Mouse (Mus musculus) ES-E14 (cell line): Measurements from ENCODE around the gene Ankrd11. TPM values are rescaled to one million over a fixed set of nuclear protein-coding genes. Genes with fewer than 3 reads are reported as not detected.

Experiments
- DNase-seq: peaks from one replicate; pipeline ENCODE4 v3.0.0-alpha.2; 2013; ENCODE audit warnings: low read depth, low spot score
- H3K27ac ChIP-seq: 2 replicates; pipeline ENCODE4 v1.5.1; 2012; ENCODE audit warnings: low read depth, mild to moderate bottlenecking, low read length, moderate library complexity, mixed read lengths; ENCODE audit not compliant: poor library complexity, insufficient read depth, severe bottlenecking
- H3K36me3 ChIP-seq: 2 replicates; pipeline ENCODE4 v1.6.1; 2012; ENCODE audit warnings: mild to moderate bottlenecking, low read length, moderate library complexity, mixed read lengths; ENCODE audit not compliant: control insufficient read depth, poor library complexity, insufficient read depth, severe bottlenecking
- H3K4me1 ChIP-seq, 2 experiments: fragments of 150-350 bp in 1 of 2; sonication (generic) in 1 of 2; 2 replicates each; pipeline ENCODE4 v1.6.1; 2012; ENCODE audit warnings: low read length in 2 of 2, mild to moderate bottlenecking in 1 of 2, mixed read lengths in 1 of 2; ENCODE audit not compliant: control insufficient read depth in 2 of 2, insufficient read depth in 2 of 2, poor library complexity in 1 of 2
- H3K4me3 ChIP-seq, 2 experiments: fragments of 150-350 bp in 1 of 2; sonication (generic) in 1 of 2; 2 replicates each; pipeline ENCODE4 v1.5.1; 2012; ENCODE audit warnings: low read length in 2 of 2, low read depth in 1 of 2, mild to moderate bottlenecking in 1 of 2, mixed read lengths in 1 of 2; ENCODE audit not compliant: insufficient read depth in 1 of 2, poor library complexity in 1 of 2, severe bottlenecking in 1 of 2
- H3K9ac ChIP-seq: 2 replicates; pipeline ENCODE4 v1.6.1; 2012; ENCODE audit warnings: low read depth, mild to moderate bottlenecking, low read length, mixed read lengths; ENCODE audit not compliant: poor library complexity, insufficient read depth, severe bottlenecking
- H3K9me3 ChIP-seq: fragments of 150-350 bp; sonication (generic); 2 replicates; pipeline ENCODE4 v1.6.1; 2012; ENCODE audit warnings: low read depth, mild to moderate bottlenecking, low read length; ENCODE audit not compliant: control insufficient read depth, insufficient read depth
- CHD2 ChIP-seq: IDR thresholded peaks from 2 replicates; pipeline ENCODE4 v1.6.1; 2014; ENCODE audit warnings: mild to moderate bottlenecking, low read depth, low read length, inconsistent platforms
- HCFC1 ChIP-seq: IDR thresholded peaks from 2 replicates; pipeline ENCODE4 v1.6.1; 2012; ENCODE audit warnings: low read length, inconsistent platforms, borderline replicate concordance; ENCODE audit not compliant: insufficient read depth
- MAFK ChIP-seq: IDR thresholded peaks from 2 replicates; pipeline ENCODE4 v1.6.1; 2014; ENCODE audit warnings: mild to moderate bottlenecking, low read depth, low read length, inconsistent platforms; ENCODE audit not compliant: insufficient read depth
- ZC3H11A ChIP-seq: IDR thresholded peaks from 2 replicates; pipeline ENCODE4 v1.6.1; 2012; ENCODE audit warnings: low read depth, mild to moderate bottlenecking, inconsistent platforms, low read length, borderline replicate concordance
- ZNF384 ChIP-seq: IDR thresholded peaks from 2 replicates; pipeline ENCODE4 v1.6.1; 2012; ENCODE audit warnings: low read depth, low read length, inconsistent platforms
- in situ Hi-C, 2 experiments: fragments of 600-800 bp; cut with MboI; formaldehyde crosslinking; loops; one replicate each; pipeline ENCODE4 v1.15.1; 2025; ENCODE audit warnings: low sequenced_read_pairs in 2 of 2, inconsistent platforms in 1 of 2; ENCODE audit not compliant: unreplicated experiment in 2 of 2
- total RNA-seq: library from RNA; depleted of rRNA; stranded (reverse); fragments of 300-350 nt; gene quantifications from 2 replicates; pipeline ENCODE4 v1.2.3, GENCODE M21; 2012

The Ankrd11 gene
- total RNA-seq, 1 experiment, result 155 TPM

DNA sequence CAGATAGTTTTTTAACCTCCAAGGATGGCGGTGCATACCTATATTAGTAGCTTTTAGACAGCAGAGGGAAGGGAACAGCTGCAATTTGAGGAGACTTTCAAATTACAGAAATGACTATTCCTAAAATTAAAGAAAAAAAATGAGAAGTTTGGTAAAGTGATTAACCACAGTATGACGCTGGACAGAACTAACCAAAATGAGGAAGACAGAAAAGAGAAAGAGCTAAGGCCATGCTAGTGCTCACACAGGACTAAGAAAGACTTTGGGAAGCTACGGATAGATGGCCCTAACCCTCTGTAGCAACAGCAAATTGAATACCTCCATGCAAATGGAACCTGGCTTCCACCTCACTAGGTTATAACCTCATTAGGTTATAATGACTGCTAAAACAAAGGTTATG lies 119.1 kb downstream of the Ankrd11 start:
- no peak for TF ChIP-seq HCFC1
- TF ChIP-seq ZC3H11A, result no peak
- TF ChIP-seq MAFK, result no peak
- no peak for TF ChIP-seq ZNF384
- TF ChIP-seq CHD2, result no peak
- H3K4me1 ChIP-seq, result peaks cover 2 to 10% of the 10 kb centered on the region in 2 experiments; a peak in 3 of 4 replicates
- H3K4me3 ChIP-seq, result no peak overlapping the region
- H3K27ac ChIP-seq, result no peak overlapping the region
- no peak for DNase-seq
- no peaks in the 10 kb centered on the region for H3K36me3 ChIP-seq
- in situ Hi-C loops, result no loop called here
- H3K9ac ChIP-seq, result no peak overlapping the region
- no peaks in the 10 kb centered on the region for H3K9me3 ChIP-seq

DNA sequence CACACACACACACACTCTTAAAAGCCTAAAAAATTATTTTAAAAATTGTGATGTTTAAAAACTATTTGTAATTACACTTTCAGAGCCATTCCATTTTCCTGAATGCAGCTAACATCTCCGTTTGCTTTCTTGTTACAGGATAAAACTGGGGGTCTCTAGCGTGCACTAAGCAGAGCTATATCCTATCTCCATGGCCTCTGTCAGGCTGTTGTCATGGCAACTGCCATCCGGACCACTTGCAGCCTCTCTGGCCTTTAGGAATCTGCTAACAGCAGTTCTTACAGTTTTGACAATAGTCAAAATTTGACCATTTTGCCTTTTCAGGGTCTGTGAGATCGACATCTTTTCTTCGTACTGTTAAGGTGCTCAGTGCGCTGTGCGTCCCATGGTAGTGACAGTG lies 121.2 kb downstream of the Ankrd11 start:
- in situ Hi-C loops, result no loop called here
- TF ChIP-seq MAFK, result no peak
- no peak for TF ChIP-seq HCFC1
- no peak for TF ChIP-seq ZC3H11A
- TF ChIP-seq CHD2, result no peak
- no peak for TF ChIP-seq ZNF384
- no peaks in the 10 kb centered on the region for H3K9me3 ChIP-seq
- H3K36me3 ChIP-seq, result peaks cover 3% of the 10 kb centered on the region; the same call in 1 of the 2 replicates
- H3K4me3 ChIP-seq, result no peak overlapping the region
- H3K9ac ChIP-seq, result no peak overlapping the region
- no peak overlapping the region for H3K27ac ChIP-seq
- H3K4me1 ChIP-seq, result peaks cover 0 to 12% of the 10 kb centered on the region in 2 experiments; a peak in 2 of 4 replicates
- DNase-seq, result no peak

DNA sequence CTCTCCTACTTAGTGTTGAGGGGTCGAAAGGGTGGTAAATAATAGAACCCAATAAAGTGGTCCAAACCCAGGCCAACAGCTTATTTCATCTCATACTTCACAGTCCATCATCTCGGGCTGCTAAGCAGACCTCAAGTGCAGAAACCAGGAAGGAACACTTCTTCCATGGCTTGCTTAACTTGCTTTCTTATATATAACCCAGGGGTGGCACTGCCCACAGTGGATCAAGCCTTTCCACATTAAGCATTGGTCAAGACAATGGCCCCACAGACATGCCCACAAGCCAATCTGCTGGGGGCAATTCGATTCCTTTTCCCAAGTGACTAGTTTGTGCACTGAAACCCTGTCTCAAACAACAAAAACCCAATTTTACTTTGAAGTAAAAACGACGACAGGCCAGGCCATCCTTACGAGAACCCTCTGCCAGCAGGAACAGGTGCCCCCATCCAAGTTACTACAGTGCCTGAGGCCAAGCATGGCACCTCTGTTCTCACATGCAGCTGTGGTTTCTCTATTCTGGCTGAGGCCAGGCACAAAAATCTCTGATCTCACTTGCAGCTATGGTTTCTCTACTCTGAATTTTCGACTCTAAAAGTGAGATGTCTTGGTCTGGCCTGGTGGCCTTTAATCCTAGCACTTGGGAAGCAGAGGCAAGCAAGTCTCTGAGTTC lies 123.5 kb downstream of the Ankrd11 start:
- H3K4me1 ChIP-seq, result peaks cover 0 to 8% of the 10 kb centered on the region in 2 experiments; a peak in 2 of 4 replicates
- no peak for DNase-seq
- peaks cover 12% of the 10 kb centered on the region; the same call in 1 of the 2 replicates for H3K36me3 ChIP-seq
- TF ChIP-seq ZC3H11A, result no peak
- TF ChIP-seq MAFK, result no peak
- no peak for TF ChIP-seq CHD2
- TF ChIP-seq HCFC1, result no peak
- no peak for TF ChIP-seq ZNF384
- no peak overlapping the region for H3K4me3 ChIP-seq
- no peak overlapping the region for H3K27ac ChIP-seq
- H3K9me3 ChIP-seq, result no peaks in the 10 kb centered on the region
- in situ Hi-C loops, result no loop called here
- H3K9ac ChIP-seq, result no peak overlapping the region

DNA sequence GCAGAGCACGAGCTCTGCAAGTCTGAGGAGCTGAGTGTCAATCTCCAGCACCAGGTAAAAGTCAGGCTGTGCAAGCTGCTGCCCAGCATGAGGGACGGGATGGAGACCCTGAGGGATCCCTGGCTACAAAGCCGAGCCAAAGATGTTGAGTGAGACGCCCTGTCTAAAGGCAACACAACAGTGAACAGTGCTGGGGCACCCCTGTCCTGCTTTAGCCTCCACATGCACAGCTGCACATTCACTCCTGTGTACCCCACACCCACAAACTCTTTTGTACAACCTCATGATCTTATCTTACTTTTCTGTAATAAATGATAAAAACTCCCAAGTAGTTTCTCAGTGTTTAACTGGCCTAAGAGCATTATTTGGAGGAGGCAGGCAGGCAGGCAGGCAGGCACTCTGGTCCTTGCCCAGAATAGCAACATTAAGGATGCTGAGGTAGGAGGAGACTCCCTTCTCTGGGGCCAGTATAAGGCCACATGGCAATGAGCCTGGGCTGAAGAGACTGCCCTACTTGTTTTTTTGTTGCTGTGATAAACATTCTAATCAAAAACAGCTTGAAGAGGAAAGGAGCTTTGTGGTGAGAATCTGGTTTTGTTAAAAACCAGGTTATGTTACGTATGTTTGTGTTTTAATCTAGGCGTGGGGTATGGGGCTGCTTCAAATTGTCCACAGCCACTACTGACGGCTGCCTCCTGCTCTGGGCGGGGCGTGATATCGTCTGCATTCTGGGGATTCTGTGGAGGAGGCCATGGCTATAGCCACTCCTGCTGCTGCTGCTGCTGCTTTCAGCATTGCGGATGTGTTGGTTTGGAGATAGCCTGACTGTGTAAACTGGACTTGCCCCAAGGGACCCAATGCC lies 124.3 kb downstream of the Ankrd11 start:
- no peak overlapping the region for H3K27ac ChIP-seq
- no peaks in the 10 kb centered on the region for H3K9me3 ChIP-seq
- peaks cover 14% of the 10 kb centered on the region; the same call in 1 of the 2 replicates for H3K36me3 ChIP-seq
- in situ Hi-C loops, result no loop called here
- no peak overlapping the region for H3K9ac ChIP-seq
- DNase-seq, result no peak
- no peak overlapping the region for H3K4me3 ChIP-seq
- peaks cover 0 to 8% of the 10 kb centered on the region in 2 experiments; a peak in 2 of 4 replicates for H3K4me1 ChIP-seq
- TF ChIP-seq ZNF384 (no peak), MAFK (no peak), HCFC1 (no peak), ZC3H11A (no peak), CHD2 (no peak)
